10 mouse cellular contexts compared by ENCODE assay signal in the genomic region with DNA sequence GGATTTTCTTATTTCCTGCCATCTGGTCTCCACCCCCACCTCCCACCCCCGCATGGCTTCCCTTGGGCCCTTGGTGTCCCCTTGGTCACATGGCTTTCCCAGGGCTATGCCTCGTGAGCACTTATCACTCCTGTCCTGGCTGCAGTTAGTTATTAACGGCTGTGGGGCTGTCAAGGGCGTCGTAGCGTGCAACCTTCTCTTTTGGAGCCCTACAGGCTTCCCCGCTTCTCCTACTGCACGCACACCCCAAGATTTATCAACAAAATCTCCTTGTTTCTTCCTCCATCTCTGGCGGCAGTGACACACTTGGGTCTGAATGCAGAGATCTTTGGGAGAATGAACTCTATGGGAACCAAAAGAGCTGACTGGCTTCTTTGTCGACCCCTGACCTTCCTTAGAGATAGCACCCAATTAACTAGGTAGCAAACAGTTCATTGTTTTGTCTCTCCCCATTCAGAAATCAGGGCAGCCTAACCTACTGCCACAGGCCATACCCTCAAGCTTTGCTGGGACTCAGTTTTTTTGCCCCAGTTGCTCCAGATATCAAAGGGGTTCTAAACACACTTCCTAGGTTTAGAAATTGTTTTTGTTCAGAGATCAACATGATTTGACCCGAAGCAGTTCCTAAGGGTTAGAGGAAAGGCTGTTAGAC. TPM values are rescaled to one million over a fixed set of nuclear protein-coding genes. Genes with fewer than 3 reads are reported as not detected.
DNase-seq lines count a peak whose midpoint lies in the region; ATAC-seq lines count a peak whose summit lies in the region.
"Had no signal": no experiment of that assay in that cellular context is flagged by ENCODE, and none has a peak within 500 bp of the region (broad histone marks: within the 10 kb centered on the region; RNA-seq: fewer than 3 reads in every experiment).

No protein-coding gene starts in this region.

- ATAC-seq in neural tube, embryonic 11.5 days (ENCODE audit: insufficient read depth, low FRiP score, low TSS enrichment) = no peak
- ATAC-seq in neural tube, embryonic 15.5 days (ENCODE audit: low FRiP score) = no peak
- ATAC-seq in heart, embryonic 15.5 days (replicated peaks; ENCODE audit: insufficient number of reproducible peaks, insufficient read depth, low FRiP score, low read depth) = peak; percentile 60
- peak; percentile 58; the same call in 1 of the 2 replicates for ATAC-seq in stomach, embryonic 16.5 days (ENCODE audit: insufficient read depth, low FRiP score)
- ATAC-seq in forebrain, embryonic 12.5 days (ENCODE audit: low FRiP score) = no peak

- DNase-seq in neural tube, embryonic 11.5 days (ENCODE audit: low spot score) = no peak
- DNase-seq in kidney, postnatal 14 days = peak; percentile 82
- no peak for DNase-seq in gastrocnemius, postnatal 10 days
- DNase-seq in layer of hippocampus, postnatal 25 days (ENCODE audit: extremely low spot score in 1 of 2, low spot score in 1 of 2) = no peak

- no peak overlapping the region for H3K4me2 ChIP-seq in neural tube, embryonic 11.5 days (ENCODE audit: low read depth)
- no peak overlapping the region for H3K4me2 ChIP-seq in neural tube, embryonic 15.5 days
- no peak overlapping the region for H3K4me2 ChIP-seq in heart, embryonic 15.5 days
- H3K4me2 ChIP-seq in stomach, embryonic 16.5 days (ENCODE audit: low read depth, low read length) = no peak overlapping the region
- no peak overlapping the region for H3K4me2 ChIP-seq in forebrain, embryonic 12.5 days
- H3K4me2 ChIP-seq: embryonic facial prominence, embryonic 13.5 days; limb, embryonic 15.5 days had no signal

- no peak overlapping the region for H3K4me3 ChIP-seq in neural tube, embryonic 11.5 days (ENCODE audit: low read depth, low read length)
- no peak overlapping the region for H3K4me3 ChIP-seq in neural tube, embryonic 15.5 days (replicated peaks)
- H3K4me3 ChIP-seq in heart, embryonic 15.5 days = no peak overlapping the region
- no peak overlapping the region for H3K4me3 ChIP-seq in stomach, embryonic 16.5 days (replicated peaks; ENCODE audit: low read length)
- no peak overlapping the region for H3K4me3 ChIP-seq in forebrain, embryonic 12.5 days (replicated peaks)
- H3K4me3 ChIP-seq: embryonic facial prominence, embryonic 13.5 days; limb, embryonic 15.5 days had no signal

- H3K9ac ChIP-seq in neural tube, embryonic 11.5 days (ENCODE audit: low read length) = no peak overlapping the region
- H3K9ac ChIP-seq in neural tube, embryonic 15.5 days (replicated peaks) = no peak overlapping the region
- no peak overlapping the region for H3K9ac ChIP-seq in heart, embryonic 15.5 days
- no peak overlapping the region for H3K9ac ChIP-seq in stomach, embryonic 16.5 days (ENCODE audit: low read length)
- no peak overlapping the region for H3K9ac ChIP-seq in forebrain, embryonic 12.5 days
- H3K9ac ChIP-seq: embryonic facial prominence, embryonic 13.5 days; limb, embryonic 15.5 days had no signal

- no peaks in the 10 kb centered on the region for H3K9me3 ChIP-seq in neural tube, embryonic 11.5 days (ENCODE audit: control insufficient read depth, low read length)
- H3K9me3 ChIP-seq in neural tube, embryonic 15.5 days (replicated peaks) = no peaks in the 10 kb centered on the region
- H3K9me3 ChIP-seq in heart, embryonic 15.5 days (replicated peaks) = no peaks in the 10 kb centered on the region
- H3K9me3 ChIP-seq in stomach, embryonic 16.5 days (replicated peaks; ENCODE audit: control insufficient read depth, low read length) = no peaks in the 10 kb centered on the region
- H3K9me3 ChIP-seq in forebrain, embryonic 12.5 days = no peaks in the 10 kb centered on the region
- H3K9me3 ChIP-seq: embryonic facial prominence, embryonic 13.5 days; limb, embryonic 15.5 days had no signal

- 33% methylated on average over 11 of the region's 11 CpGs for WGBS in neural tube, embryonic 11.5 days
- 24% methylated on average over 11 of the region's 11 CpGs for WGBS in neural tube, embryonic 15.5 days
- WGBS in heart, embryonic 15.5 days = 11% methylated on average over 11 of the region's 11 CpGs
- WGBS in stomach, embryonic 16.5 days = 16% methylated on average over 11 of the region's 11 CpGs
- WGBS in forebrain, embryonic 12.5 days = 28% methylated on average over 11 of the region's 11 CpGs

- H3K4me1 ChIP-seq in neural tube, embryonic 11.5 days (ENCODE audit: control insufficient read depth, insufficient read depth, low read length) = peaks cover 10% of the 10 kb centered on the region
- peaks cover 30% of the 10 kb centered on the region for H3K4me1 ChIP-seq in neural tube, embryonic 15.5 days
- peaks cover 65% of the 10 kb centered on the region for H3K4me1 ChIP-seq in heart, embryonic 15.5 days (replicated peaks)
- H3K4me1 ChIP-seq in stomach, embryonic 16.5 days (ENCODE audit: control insufficient read depth, insufficient read depth, low read length) = peaks cover 27% of the 10 kb centered on the region
- peaks cover 32% of the 10 kb centered on the region for H3K4me1 ChIP-seq in forebrain, embryonic 12.5 days

- no peaks in the 10 kb centered on the region for H3K27me3 ChIP-seq in neural tube, embryonic 11.5 days (ENCODE audit: control insufficient read depth, insufficient read depth, low read length)
- no peaks in the 10 kb centered on the region for H3K27me3 ChIP-seq in neural tube, embryonic 15.5 days (replicated peaks)
- H3K27me3 ChIP-seq in heart, embryonic 15.5 days = no peaks in the 10 kb centered on the region
- H3K27me3 ChIP-seq in stomach, embryonic 16.5 days (ENCODE audit: control insufficient read depth, insufficient read depth, low read length) = no peaks in the 10 kb centered on the region
- no peaks in the 10 kb centered on the region for H3K27me3 ChIP-seq in forebrain, embryonic 12.5 days
- H3K27me3 ChIP-seq: embryonic facial prominence, embryonic 13.5 days; limb, embryonic 15.5 days had no signal

- 0 out of 2 replicates have a peak overlapping the region, but pooled peaks have one; percentile 8 for H3K27ac ChIP-seq in neural tube, embryonic 11.5 days (ENCODE audit: low read depth, low read length)
- no peak overlapping the region; the same call in 1 of the 2 replicates for H3K27ac ChIP-seq in neural tube, embryonic 15.5 days (replicated peaks)
- H3K27ac ChIP-seq in heart, embryonic 15.5 days = peak overlapping the region; percentile 87
- peak overlapping the region; percentile 16 for H3K27ac ChIP-seq in stomach, embryonic 16.5 days (ENCODE audit: low read length)
- no peak overlapping the region for H3K27ac ChIP-seq in forebrain, embryonic 12.5 days
- H3K27ac ChIP-seq: embryonic facial prominence, embryonic 13.5 days; limb, embryonic 15.5 days had no signal

- no peaks in the 10 kb centered on the region for H3K36me3 ChIP-seq in neural tube, embryonic 11.5 days (ENCODE audit: control insufficient read depth, insufficient read depth, low read length)
- H3K36me3 ChIP-seq in neural tube, embryonic 15.5 days = no peaks in the 10 kb centered on the region
- H3K36me3 ChIP-seq in heart, embryonic 15.5 days = peaks cover 5% of the 10 kb centered on the region
- 0 out of 2 replicates have a peak, but pooled peaks cover 4% of the 10 kb centered on the region for H3K36me3 ChIP-seq in stomach, embryonic 16.5 days (ENCODE audit: control insufficient read depth, insufficient read depth, low read length)
- peaks cover 3% of the 10 kb centered on the region; the same call in 1 of the 2 replicates for H3K36me3 ChIP-seq in forebrain, embryonic 12.5 days (replicated peaks)

RNA-seq across cellular contexts. Expression of gene Gnpnat1, which starts 48.3 kb away (rescaled TPM):
- polyA plus RNA-seq in neural tube, embryonic 11.5 days (2014; fragmentation: Nextera tagmentation; extraction: Ambion mirVana) = 39.7 and 40.3 TPM in 2 replicates
- 29.4 and 32.6 TPM in 2 replicates for polyA plus RNA-seq in neural tube, embryonic 15.5 days (2015; fragmentation: Nextera tagmentation; extraction: Ambion mirVana)
- 21.8 and 21.9 TPM in 2 replicates for polyA plus RNA-seq in heart, embryonic 15.5 days (2015; fragmentation: Nextera tagmentation; extraction: Ambion mirVana)
- 45.5 and 55.1 TPM in 2 replicates for polyA plus RNA-seq in stomach, embryonic 16.5 days (2015; fragmentation: Nextera tagmentation; extraction: Ambion mirVana)
- 10 to 100 TPM; 11.5 to 14.8 TPM for total RNA-seq in gastrocnemius, postnatal 10 days (2021)
- 10 to 100 TPM; 11.8 to 17.1 TPM for total RNA-seq in layer of hippocampus, postnatal 25 days (2021)
- polyA plus RNA-seq in forebrain, embryonic 12.5 days (2016; fragmentation: Nextera tagmentation; extraction: Ambion mirVana) = 25.2 and 28.5 TPM in 2 replicates

Comparison
In these comparisons a context has a peak if more than half of its experiments do, and no peak if none do; other contexts are left out.
1. H3K27ac ChIP-seq: peak in neural tube, embryonic 11.5 days (single experiment), heart, embryonic 15.5 days (single experiment) and stomach, embryonic 16.5 days (single experiment); none in neural tube, embryonic 15.5 days (single experiment) and forebrain, embryonic 12.5 days (single experiment).
2. ATAC-seq: peak in heart, embryonic 15.5 days (single experiment) and stomach, embryonic 16.5 days (single experiment); none in neural tube, embryonic 11.5 days (single experiment), neural tube, embryonic 15.5 days (single experiment) and forebrain, embryonic 12.5 days (single experiment).